Mouse (Mus musculus) layer of hippocampus, adult 9-10 months (tissue): ENCODE measurements around the gene Nfkbia.

Experiments used
- DNase-seq: peaks from one replicate; pipeline ENCODE4 v3.0.0; 2022; ENCODE audit warnings: low spot score

Nfkbia gene

DNA sequence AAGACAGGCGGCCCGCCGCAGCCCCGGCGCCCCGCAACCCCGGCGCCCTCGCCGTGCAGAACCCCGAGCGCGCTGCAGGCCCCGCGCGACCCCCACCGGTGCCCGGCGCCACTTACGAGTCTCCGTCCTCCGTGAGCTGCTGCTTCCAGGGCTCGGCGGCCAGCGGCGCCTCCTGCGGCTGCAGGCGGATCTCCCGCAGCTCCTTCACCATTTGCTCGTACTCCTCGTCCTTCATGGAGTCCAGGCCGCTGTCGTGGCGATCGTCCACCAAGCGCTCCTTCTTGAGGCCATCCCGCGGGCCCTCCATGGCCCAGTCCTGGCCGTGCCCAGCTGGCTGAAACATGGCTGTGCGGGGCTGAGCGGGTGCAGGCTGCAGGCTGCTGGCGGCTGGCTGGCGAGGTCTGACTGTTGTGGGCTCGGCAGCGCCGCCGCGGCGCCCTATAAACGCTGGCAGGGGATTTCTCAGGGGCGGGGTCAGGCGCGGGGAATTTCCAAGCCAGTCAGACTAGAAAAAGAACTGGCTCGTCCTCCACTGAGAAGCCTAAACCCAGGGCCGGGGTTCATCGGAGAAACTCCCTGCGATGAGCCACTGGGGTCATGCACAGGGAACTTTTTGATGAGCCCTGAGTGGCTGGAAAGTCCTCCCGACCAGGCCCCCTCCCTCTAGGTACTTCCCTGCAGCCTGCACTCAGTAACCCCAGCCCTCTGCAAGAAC is at the start of gene Nfkbia:
Gene Nfkbia, minus strand, starts transcription at position 464 of the 715 bp plus-strand sequence.
- DNase-seq: peak; percentile 77

DNA sequence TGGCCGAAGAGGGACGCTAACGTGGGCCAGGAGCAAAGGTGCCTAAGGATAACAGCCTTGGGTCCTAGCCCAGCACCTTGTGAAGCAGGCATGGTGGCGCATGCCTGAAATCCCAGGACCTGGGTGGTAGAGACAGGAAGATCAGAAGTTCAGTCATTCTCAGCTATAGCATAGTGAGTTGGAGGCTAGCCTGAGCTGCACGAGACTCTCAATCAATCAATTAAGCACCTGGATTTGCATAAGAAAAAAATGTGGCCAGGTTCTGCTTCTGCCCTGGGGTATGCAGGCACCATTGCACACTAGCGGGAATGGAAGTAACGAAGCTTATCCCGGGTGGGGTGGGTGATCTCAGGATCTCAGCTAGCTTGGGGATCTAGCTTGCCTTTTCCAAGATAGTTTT is 46.7 kb upstream of the Nfkbia start:
- DNase-seq: no peak

DNA sequence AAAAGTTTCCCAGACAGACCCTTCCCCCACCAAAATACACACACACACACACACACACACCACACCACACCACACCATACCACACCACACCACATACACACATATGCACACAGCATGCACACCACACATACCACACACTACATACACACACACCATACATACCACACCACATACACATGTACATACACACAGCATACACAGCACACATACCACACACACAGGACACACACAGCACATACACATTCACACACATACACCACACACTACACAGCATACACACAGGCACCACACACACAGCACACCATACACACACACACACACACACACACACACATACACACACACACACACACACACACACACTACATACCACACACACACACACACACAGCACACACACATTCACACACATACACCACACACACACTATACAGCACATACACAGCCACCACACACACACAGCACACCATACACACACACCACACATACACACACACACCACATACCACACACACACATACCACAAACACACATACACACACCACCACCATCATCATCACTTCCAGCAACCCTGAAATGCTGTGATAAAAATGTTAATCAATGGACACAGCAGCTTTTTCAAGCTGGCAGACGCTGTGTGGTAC is 46.0 kb upstream of the Nfkbia start:
- DNase-seq: no peak

DNA sequence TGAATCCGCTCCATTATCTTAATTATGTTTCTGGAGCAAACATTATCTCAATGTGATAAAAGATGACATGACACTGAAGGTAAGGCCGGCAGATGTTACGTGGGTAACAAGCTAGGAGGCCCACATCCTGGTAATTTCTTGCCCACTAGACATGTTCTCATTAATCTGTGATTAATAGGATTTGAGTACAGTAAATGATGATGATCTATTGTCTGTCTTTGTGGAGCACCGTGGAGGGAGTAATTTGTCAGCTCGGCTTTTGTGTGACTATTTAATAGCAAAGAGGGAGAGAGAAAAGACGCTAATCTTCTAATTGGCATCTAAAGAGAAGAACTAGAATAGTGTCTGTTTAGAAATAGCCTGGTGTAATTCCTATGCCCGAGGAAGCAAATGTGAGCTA is 45.3 kb upstream of the Nfkbia start:
- DNase-seq: no peak

DNA sequence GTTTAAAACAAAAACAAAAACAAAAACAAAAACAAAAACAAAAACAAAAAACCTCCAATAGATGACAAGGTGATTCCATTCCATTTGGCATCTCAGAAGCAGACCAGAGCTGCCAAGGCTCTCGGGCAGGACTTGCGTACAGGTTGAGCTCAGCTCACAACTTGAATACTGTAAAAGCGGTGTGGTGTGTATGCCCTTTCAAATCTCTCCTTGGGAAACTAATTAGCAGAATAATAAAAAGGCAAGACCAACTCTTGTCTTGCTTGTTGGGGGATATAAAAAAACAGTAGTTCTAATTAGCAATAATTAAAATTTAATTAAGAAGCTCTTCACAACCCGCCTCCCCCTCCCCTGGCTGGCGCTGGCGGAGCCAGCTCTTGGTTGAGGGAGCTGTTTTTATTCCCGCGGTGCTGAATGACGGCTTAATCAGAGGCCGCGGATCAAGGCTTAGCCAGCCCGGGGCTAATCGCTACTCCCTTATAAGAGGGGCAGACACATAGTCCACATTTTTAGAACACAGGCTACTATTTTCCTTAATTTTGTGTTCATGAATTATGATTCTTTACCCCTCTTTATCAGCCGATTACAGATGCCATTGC is 44.2 kb upstream of the Nfkbia start:
- no peak for DNase-seq

DNA sequence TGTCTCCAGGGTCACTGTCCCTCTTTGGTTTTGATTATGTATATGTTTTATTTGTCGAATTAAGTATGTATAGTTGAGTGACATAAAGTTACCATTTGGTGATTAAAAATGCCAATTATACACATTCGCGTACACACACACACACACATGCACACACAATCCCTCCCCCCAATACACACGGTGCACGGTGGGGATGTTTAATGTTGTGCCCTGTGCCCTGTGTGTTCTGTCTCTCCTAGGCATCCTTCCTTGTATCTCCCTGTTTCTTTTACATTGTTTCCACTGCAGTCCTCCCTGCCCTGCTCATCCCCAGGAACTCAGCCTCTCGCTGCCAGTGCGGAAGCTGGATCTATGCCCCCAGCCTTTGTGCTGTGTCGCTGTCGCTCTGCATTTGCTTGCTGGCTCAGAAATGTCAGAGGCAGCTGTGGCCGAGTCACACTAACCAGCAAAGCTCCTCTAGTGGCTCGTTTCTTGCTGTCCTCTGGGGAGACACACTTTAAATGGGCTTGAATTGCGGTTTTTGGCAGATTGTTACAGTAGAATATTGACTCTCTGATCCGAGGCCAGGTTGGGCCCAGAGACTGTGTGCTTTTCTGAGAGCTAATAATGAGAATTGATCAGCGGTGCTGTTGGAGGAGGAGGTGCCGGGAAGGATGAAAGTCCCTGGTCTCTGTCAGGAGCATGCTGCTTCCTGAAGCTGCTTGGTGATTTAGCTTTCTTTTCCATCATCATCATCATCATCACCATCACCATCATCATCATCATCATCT is 34.7 kb upstream of the Nfkbia start:
- no peak for DNase-seq

DNA sequence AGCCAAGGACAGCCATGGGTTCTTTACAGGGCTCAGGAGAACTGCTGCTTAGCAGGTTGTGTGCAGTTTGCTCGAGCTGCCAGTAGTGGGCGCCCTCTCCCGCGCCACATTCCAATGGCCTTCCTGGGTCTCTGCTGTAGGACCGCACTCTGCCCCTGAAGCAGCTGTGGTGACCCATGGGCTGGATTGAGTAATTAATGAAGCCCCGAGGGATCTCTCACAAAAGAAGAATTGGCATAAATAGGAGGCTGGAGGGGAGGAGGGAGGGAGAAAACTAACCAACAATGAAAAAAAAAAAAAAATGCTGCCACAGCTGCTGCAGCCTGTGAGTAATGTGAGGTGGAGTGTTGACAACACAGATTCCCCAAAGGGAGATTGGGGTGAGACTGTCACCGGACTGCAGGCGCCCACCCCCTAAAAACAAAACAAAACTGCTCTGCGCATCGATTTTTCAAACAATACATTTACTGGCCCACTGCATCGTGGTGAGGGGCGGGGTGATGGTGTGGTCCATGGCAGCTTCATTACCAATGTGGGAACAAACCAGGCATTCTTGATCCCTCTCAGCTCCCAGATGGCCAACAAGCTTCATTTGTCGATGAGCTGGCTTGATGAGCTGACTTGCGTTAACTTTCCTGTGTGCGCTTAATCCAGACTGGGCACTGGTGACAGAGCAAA is 25.8 kb upstream of the Nfkbia start:
- DNase-seq: no peak

DNA sequence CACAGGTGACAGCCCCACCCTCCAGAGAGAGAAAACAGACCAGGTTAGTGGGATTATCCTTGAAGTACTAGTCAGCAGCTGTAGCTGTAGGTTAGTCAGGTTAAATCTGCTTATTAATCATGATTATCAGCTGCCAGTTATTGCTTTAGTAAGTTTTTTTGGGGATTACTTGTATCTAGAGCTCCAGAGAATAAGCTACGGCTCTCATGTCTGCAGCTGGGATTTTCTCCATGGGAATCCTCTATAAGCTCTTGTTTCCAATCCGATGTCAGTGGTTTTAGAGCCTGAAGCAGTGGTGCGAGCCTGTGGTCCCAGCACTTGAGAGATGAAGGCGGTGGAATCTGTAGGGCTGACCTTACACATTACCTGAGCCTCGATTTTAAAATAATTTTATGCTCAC is 16.4 kb upstream of the Nfkbia start:
- no peak for DNase-seq

DNA sequence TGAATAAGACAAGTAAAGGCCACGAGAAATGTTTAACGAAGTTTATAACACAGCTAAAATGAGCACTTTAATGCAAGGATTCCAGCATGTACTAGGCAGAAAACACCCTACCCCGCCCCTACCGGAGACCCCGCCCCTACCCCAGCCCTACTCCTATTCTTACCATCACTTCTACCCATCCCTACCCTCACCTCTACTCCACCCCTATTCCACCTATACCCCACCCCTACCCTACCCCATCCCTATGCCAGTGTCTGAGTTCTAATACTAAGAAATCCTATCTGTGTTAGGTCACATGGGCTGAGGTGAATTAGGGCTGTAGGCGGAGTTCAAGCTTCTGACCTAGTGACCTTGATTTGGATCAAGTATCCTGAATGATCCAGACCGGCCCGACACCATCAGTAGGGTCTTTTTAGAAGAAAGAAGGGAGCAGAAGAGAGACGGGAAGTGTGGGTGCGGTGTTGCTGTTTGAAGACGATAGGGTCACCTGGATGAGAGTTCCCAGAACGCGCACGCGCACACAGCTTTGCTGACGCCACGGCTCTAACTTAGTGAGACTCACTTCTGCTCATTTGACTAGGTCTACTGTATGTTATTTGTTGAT is 15.0 kb upstream of the Nfkbia start:
- DNase-seq: no peak

DNA sequence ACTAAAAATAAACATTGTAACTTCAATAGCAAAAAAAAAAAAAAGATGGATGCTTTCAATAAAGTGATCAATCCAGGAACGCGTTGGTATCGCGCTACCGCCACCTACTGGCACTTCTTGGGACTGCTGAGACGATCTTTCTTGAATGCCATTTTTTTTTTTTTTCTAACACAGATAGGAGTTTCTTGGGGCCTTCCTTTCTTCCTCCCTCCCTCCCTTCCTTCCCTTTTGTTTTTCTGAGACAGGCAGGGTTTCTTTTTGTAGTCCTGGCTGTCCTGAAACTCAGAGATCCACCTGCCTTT is 13.5 kb upstream of the Nfkbia start:
- no peak for DNase-seq

DNA sequence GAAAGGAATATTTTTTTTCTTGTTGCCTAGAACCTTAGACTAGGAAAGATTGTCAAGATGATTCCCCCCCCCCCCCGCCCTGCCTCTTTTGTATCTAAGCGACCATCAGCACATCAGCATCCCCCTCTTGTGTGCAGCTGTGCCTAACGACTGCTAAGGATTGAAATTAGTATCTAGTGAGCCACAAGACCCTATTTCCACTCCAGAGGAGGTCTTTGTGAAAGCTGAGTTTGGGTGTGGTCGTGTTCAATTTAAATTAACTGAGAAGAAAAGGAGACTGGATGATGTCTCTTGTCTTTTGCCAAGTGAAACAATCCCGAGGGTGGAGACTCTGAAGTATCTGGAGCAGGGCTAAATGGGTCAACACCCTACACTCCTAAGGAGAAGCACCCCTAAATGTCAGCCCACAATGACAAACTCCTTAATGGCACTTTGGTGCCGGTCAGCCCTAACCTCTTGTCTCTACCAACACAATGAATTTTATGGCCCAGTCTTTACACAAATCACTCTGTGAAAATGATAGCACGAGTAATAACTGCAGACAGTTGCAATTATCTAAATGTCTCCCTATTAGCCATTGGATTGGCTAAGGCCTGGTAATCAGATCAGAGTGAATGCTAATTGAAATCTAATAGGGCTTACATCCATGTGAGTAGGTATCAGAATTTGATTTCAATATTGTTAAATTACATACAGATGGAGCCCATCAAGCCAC is 13.0 kb upstream of the Nfkbia start:
- DNase-seq: no peak

DNA sequence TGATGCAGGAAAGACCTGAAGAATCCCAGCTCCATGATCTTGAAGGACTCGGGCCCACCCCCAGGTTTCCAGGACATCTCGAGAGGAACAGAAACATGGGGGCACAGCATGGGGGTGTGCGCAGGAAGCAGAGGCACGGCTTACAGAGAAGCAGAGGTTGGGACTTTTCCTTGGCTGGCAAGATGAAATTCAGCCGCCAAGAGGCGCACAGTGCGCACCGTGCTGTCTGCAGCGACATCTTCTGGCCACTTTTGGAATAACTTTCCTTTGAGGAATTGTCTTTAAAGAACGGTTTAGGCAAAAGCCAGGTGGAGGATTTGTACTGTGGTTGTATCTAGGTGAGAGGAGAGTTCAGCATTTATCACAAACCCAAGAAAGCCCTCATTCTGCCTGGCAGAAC is 6.6 kb upstream of the Nfkbia start:
- peak; percentile 83 for DNase-seq

DNA sequence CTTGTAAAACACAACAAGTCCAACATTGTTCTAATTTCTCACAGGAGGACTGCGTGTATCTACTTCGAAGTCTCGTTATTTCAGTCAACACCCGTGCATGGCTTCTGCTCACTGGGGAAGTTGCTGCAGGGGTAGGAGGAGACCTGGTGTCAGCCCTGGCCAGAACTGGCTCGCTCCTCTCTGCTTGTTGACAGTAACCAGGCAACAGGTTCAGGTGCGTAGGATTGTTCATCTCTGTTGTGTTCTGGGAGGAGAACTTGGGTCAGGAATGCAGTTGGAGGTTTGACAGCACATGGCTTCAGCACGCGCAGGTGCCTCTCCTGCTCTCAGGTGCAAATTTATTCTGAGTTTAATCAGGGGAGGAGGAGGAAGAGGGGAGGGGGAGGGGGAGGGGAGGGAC is 5.3 kb upstream of the Nfkbia start:
- no peak for DNase-seq

DNA sequence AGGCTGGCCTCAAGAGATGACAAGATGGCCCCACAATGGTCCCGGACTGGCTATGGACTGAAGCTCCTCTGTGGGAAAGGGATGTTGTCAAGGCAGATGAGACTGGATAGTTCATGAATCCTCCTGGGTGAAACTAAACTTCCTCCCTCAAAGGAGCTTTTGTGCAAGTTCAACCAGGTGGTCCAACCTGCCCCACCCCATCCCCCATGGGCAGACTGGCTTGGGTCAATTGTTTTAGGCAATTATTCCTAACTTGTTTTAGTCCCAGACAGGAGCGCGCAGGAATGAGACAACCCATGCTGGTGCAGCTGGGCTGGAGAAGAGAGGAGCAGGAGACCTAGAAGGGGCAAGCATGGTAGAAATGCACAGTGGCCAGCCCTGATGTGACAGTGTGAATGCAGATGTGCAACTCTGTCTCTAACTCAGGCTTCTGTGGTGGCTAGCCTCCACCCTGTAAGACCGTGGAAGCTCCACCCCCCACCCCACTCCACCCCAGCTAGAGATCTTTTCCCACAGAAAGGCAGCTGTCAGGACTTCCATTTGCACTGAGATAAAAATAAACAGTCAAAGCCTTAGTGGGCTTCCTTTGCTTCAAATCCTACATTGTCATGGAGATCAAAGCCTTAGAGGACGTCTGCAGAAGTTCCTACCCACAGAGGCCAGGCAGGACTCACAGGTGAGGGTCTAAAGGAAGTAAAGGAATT is 3.6 kb upstream of the Nfkbia start:
- no peak for DNase-seq

DNA sequence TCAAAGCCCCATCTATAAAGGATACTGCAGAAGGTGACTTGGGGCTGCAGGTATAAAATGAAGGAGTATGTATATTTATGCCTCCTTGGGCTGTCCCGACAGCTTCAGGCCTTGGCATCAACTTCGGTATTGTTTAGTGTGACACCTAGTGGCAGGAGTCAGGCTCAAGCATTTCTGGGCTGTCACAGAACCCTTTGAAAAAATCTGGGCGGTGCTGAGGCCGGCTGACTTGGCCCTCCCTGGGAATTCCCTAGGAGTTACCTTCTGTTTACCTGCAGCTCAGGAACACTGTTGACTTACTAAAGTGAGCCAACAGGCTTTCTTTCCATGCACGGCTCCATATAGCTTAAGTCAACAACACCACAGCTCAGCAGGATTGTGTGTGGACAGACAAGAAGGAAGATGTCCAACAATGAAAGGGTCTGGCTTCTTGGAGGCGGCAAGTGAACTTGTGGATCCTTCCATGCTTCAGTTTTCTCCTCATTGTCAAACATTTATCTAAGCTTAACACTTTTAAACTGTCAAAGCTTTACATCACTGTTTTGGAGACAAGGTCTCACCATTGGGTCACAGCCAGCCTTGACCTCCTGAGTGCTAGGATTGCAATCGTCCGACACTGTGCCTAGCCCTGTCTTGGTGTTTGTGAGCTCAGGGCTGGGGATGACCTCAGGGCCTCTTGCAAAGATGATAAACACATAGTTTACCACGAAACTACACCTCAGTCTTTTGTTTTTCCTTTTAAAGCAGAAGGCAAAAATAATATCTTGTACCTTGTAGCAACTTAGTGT is 2.9 kb upstream of the Nfkbia start:
- DNase-seq: no peak

DNA sequence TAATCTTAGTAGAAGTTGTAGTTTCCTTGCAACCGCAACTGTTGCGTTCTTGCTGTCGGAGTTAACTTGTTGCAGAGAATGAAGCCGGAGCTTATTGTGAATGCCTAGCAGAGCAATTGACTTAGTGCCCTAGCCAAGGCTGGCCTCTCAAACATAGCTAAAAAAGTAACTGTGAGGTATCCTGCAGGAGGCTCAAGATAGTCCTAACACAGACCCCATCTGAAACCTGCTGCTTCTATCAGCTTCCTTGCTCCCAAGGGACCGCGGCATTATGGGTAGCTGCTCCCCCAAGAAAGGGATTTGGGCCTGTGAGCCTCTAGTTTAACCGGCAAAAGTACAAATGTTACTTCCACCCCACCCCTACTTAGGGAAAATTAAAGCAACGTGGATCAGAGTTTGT is 934 bp upstream of the Nfkbia start:
- no peak for DNase-seq

DNA sequence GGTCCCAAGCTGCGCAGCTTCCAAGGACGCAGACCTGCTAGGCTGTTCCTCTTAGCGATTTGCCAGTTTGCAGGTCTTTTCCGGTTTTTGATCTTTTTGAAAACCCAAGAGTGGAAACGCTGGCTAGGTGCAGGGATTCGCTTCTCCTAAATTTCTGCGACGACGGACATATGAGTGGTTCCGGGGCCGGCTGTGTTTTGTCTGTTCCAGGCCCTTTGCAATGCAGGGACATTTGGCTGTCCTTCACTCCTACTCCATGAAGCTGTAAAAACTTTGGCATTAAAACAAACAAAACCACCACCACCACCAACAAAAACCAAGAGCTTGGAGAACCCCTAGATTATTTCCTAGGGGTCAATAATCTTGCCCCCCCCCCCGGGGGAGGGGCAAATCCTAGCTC is 494 bp upstream of the Nfkbia start:
- no peak for DNase-seq

DNA sequence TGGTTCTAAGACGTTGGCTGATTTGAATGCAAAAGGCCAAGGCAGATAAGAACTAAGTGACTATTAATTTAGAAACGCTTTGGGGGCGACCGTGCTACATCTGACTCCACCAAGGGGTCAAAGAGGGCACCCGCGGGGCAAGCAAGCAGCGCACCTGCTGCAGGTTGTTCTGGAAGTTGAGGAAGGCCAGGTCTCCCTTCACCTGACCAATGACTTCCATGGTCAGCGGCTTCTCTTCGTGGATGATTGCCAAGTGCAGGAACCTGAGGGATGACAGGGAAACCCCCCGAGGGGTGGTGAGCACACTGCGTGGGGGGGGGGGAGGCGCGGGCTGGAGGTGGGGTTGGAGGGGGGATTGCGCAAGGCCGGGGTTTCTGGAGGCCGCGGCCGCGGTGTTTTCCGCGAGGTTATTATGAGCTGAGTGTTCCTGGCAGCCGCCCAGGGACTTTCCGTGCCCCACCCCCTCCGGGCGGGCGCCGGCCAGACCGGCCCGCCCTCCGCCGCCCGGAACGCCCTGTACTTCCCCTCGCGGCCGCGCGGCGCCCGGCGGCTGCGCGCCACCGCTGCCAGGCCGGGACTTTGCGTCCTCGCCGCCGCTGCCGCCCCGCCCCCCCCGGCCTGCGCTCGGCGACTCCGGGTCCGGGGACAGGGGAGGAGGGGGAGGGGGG is 797 bp downstream of the Nfkbia start:
- DNase-seq: peak; percentile 71

DNA sequence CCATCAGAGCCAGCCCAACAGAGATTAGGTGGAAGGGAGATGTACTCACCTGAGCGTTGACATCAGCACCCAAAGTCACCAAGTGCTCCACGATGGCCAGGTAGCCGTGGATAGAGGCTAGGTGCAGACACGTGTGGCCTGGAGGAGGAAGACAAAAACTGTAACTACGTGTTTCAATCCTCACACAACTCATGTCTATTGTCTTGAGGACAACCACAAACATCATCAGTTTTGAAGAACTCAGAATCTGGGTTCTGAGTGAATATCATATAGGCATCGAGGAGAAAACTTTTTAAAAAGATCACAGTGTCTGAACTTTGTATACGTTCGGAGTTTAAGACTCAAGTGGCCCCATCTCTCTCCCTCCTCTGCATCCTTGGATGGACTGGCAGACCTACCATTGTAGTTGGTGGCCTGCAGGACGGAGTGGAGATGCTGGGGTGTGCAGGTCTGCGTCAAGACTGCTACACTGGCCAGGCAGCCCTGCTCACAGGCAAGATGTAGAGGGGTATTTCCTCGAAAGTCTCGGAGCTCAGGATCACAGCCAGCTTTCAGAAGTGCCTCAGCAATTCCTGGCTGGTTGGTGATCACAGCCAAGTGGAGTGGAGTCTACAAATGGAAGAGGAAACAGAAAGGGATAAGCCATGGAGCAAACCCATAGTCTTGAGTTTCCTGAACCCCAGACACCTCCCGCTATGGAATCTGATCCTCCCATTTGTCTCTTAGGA is 1.6 kb downstream of the Nfkbia start:
- DNase-seq: no peak
